Mouse (Mus musculus) heart, postnatal 0 days (tissue): ENCODE results near the gene Stt3b.

ENCODE experiments used
- CTCF ChIP-seq: IDR thresholded peaks from 2 replicates; pipeline ENCODE4 v1.5.1; 2016; ENCODE audit warnings: antibody characterized with exemption, control low read depth, low read depth
- EP300 ChIP-seq: IDR thresholded peaks from 2 replicates; pipeline ENCODE4 v1.6.1; 2016; ENCODE audit warnings: antibody characterized with exemption, low read depth

- TF ChIP-seq EP300 (no peak), CTCF (no peak)
Observed at GRCm38 (mm10) chr9:115287774-115288434, 22.3 kb downstream of the Stt3b start.
